Mouse (Mus musculus) CH12F3 (cell line): ENCODE data around the gene Mtrex.

Experiments
- in situ Hi-C: fragments of 300-500 bp; cut with MboI; formaldehyde crosslinking; loops from 2 replicates; pipeline ENCODE4 v1.14.3; 2020; ENCODE audit warnings: low sequenced_read_pairs

Gene Mtrex

GRCm38 (mm10) chr13:112832589-112832988 lies 94.6 kb downstream of the Mtrex start:
- in situ Hi-C loops, result no loop called here

GRCm38 (mm10) chr13:112829619-112830018 lies 97.6 kb downstream of the Mtrex start:
- in situ Hi-C loops, result no loop called here

- in situ Hi-C loops, result no loop called here
Measured at GRCm38 (mm10) chr13:112825479-112825878, 101.7 kb downstream of the Mtrex start.

- in situ Hi-C loops, result no loop called here
Measured at GRCm38 (mm10) chr13:112823911-112824648, 103.1 kb downstream of the Mtrex start.

- in situ Hi-C loops, result no loop called here
Measured at GRCm38 (mm10) chr13:112823236-112823910, 103.8 kb downstream of the Mtrex start.

GRCm38 (mm10) chr13:112822413-112822812 lies 104.8 kb downstream of the Mtrex start:
- in situ Hi-C loops, result no loop called here

GRCm38 (mm10) chr13:112818125-112818524 lies 109.1 kb downstream of the Mtrex start:
- in situ Hi-C loops, result no loop called here
